In genomic region chr13:109622207-109622606, GRCm38 (mm10) we compare ENCODE assay signal across 17 mouse cellular contexts.
DNase-seq lines count a peak whose midpoint lies in the region; ATAC-seq and TF ChIP-seq lines count a peak whose summit lies in the region.
"Had no signal": no experiment of that assay in that cellular context is flagged by ENCODE, and none has a peak within 500 bp of the region (broad histone marks: within the 10 kb centered on the region; RNA-seq: fewer than 3 reads in every experiment).

No protein-coding gene starts in this region.

- no peak for DNase-seq in heart, adult 2 months
- DNase-seq in heart, postnatal 25 days (ENCODE audit: low spot score) = no peak
- no peak for DNase-seq in heart, adult 9 months (ENCODE audit: low spot score in 2 of 2)
- DNase-seq in liver, adult 2 months (ENCODE audit: extremely low read depth, low read depth, low spot score) = no peak
- no peak for DNase-seq in liver, embryonic 11.5 days (ENCODE audit: low spot score)
- no peak for DNase-seq in liver, embryonic 14.5 days (ENCODE audit: low read depth in 3 of 3, low spot score in 3 of 3)
- DNase-seq in retina, postnatal 1 day = no peak
- DNase-seq: adrenal gland, postnatal 25 days; cerebellum, adult 11-12 months; cerebellum, postnatal 36 days; kidney, adult 18-20 months; kidney, postnatal 14 days had no signal

- peak overlapping the region; percentile 44 for H3K4me2 ChIP-seq in heart, embryonic 16.5 days (ENCODE audit: low read depth, low read length)
- no peak overlapping the region for H3K4me2 ChIP-seq in liver, embryonic 11.5 days
- no peak overlapping the region for H3K4me2 ChIP-seq in liver, embryonic 14.5 days (ENCODE audit: low read depth)

- H3K27me3 ChIP-seq in heart, adult 2 months (ENCODE audit: control insufficient read depth, insufficient read depth, low read length) = no peaks in the 10 kb centered on the region
- H3K27me3 ChIP-seq in heart, embryonic 16.5 days (ENCODE audit: control insufficient read depth, insufficient read depth, low read length) = no peaks in the 10 kb centered on the region
- H3K27me3 ChIP-seq in liver, adult 2 months (ENCODE audit: control insufficient read depth, insufficient read depth, low read length) = no peaks in the 10 kb centered on the region
- H3K27me3 ChIP-seq in liver, embryonic 11.5 days (replicated peaks; ENCODE audit: control insufficient read depth, insufficient read depth, low read length) = no peaks in the 10 kb centered on the region
- H3K27me3 ChIP-seq in liver, embryonic 14.5 days (ENCODE audit: control insufficient read depth, insufficient read depth, low read length) = no peaks in the 10 kb centered on the region

- no peaks in the 10 kb centered on the region for H3K4me1 ChIP-seq in heart, adult 2 months (ENCODE audit: control insufficient read depth, insufficient read depth, low read length)
- peaks cover 16% of the 10 kb centered on the region for H3K4me1 ChIP-seq in heart, embryonic 16.5 days (ENCODE audit: control insufficient read depth, insufficient read depth, low read length)
- H3K4me1 ChIP-seq in liver, adult 2 months (ENCODE audit: control insufficient read depth, insufficient read depth, low read length) = no peaks in the 10 kb centered on the region
- 0 out of 2 replicates have a peak, but pooled peaks cover 3% of the 10 kb centered on the region for H3K4me1 ChIP-seq in liver, embryonic 11.5 days (replicated peaks; ENCODE audit: control insufficient read depth, insufficient read depth, low read length)
- peaks cover 0 to 6% of the 10 kb centered on the region in 2 experiments; a peak in 2 of 4 replicates for H3K4me1 ChIP-seq in liver, embryonic 14.5 days (replicated peaks; ENCODE audit: control insufficient read depth in 2 of 2, insufficient read depth in 2 of 2, low read length in 1 of 2)

- no peak for TF ChIP-seq EP300 in heart, adult 2 months (IDR thresholded peaks at IDR 0.05; ENCODE audit: insufficient read depth, low read depth, low read length)
- TF ChIP-seq EP300 in liver, embryonic 14.5 days (IDR thresholded peaks at IDR 0.05; ENCODE audit: low read depth) = no peak

- no peaks in the 10 kb centered on the region for H3K36me3 ChIP-seq in heart, adult 2 months (ENCODE audit: control insufficient read depth, insufficient read depth, low read length)
- H3K36me3 ChIP-seq in heart, embryonic 16.5 days (ENCODE audit: control insufficient read depth, insufficient read depth) = no peaks in the 10 kb centered on the region
- H3K36me3 ChIP-seq in liver, adult 2 months (ENCODE audit: control insufficient read depth, insufficient read depth, low read length) = no peaks in the 10 kb centered on the region
- H3K36me3 ChIP-seq in liver, embryonic 11.5 days (ENCODE audit: control insufficient read depth, insufficient read depth, low read length) = no peaks in the 10 kb centered on the region
- no peaks in the 10 kb centered on the region for H3K36me3 ChIP-seq in liver, embryonic 14.5 days (replicated peaks; ENCODE audit: control insufficient read depth, insufficient read depth, low read depth)
- H3K36me3 ChIP-seq: G1E; limb, embryonic 10.5 days had no signal

- TF ChIP-seq POLR2A in heart, adult 2 months (IDR thresholded peaks at IDR 0.05; ENCODE audit: insufficient read depth, low read depth, low read length) = no peak
- no peak for TF ChIP-seq POLR2A in liver, adult 2 months (IDR thresholded peaks at IDR 0.05; ENCODE audit: extremely low read depth, insufficient read depth, low read length)

- H3K27ac ChIP-seq in heart, adult 2 months = no peak overlapping the region
- peak overlapping the region; percentile 51 for H3K27ac ChIP-seq in heart, embryonic 16.5 days (ENCODE audit: low read length)
- H3K27ac ChIP-seq in liver, adult 2 months (replicated peaks; ENCODE audit: insufficient read depth, low read depth, low read length) = no peak overlapping the region
- H3K27ac ChIP-seq in liver, embryonic 11.5 days (ENCODE audit: low read depth, low read length) = no peak overlapping the region
- no peak overlapping the region for H3K27ac ChIP-seq in liver, embryonic 14.5 days
- H3K27ac ChIP-seq: limb, embryonic 10.5 days had no signal

- no peaks in the 10 kb centered on the region for H3K9me3 ChIP-seq in heart, embryonic 16.5 days (replicated peaks; ENCODE audit: control insufficient read depth, low read length)
- no peaks in the 10 kb centered on the region for H3K9me3 ChIP-seq in liver, embryonic 11.5 days (ENCODE audit: control insufficient read depth, low read length)
- no peaks in the 10 kb centered on the region for H3K9me3 ChIP-seq in liver, embryonic 14.5 days (ENCODE audit: control insufficient read depth, low read length)
- H3K9me3 ChIP-seq: G1E; limb, embryonic 10.5 days had no signal

- H3K4me3 ChIP-seq in heart, adult 2 months = no peak overlapping the region
- 0 out of 2 replicates have a peak overlapping the region, but pooled peaks have one; percentile 10 for H3K4me3 ChIP-seq in heart, embryonic 16.5 days (ENCODE audit: low read length)
- no peak overlapping the region for H3K4me3 ChIP-seq in liver, adult 2 months (ENCODE audit: insufficient read depth, low read depth, low read length)
- H3K4me3 ChIP-seq in liver, embryonic 11.5 days (ENCODE audit: low read depth, low read length) = no peak overlapping the region
- no peak overlapping the region for H3K4me3 ChIP-seq in liver, embryonic 14.5 days (ENCODE audit: insufficient read depth in 1 of 2, low read depth in 2 of 2, low read length in 2 of 2)
- H3K4me3 ChIP-seq: limb, embryonic 10.5 days had no signal

- no peak for ATAC-seq in heart, embryonic 16.5 days (replicated peaks; ENCODE audit: extremely low read depth, insufficient read depth, low FRiP score)
- ATAC-seq in liver, embryonic 11.5 days (replicated peaks; ENCODE audit: low FRiP score) = no peak
- ATAC-seq in liver, embryonic 14.5 days (ENCODE audit: insufficient read depth) = peak; percentile 37; the same call in 1 of the 2 replicates
- ATAC-seq: CD4-positive, CD25-positive, alpha-beta regulatory T cell, adult 4 months; hindbrain, embryonic 16.5 days had no signal

- TF ChIP-seq CTCF in heart, adult 2 months (IDR thresholded peaks at IDR 0.05) = peak; percentile 57
- TF ChIP-seq CTCF in liver, adult 2 months (IDR thresholded peaks at IDR 0.05; ENCODE audit: low read depth, low read length) = peak; percentile 30; the same call in 1 of the 2 replicates
- peak; percentile 49 for TF ChIP-seq CTCF in liver, embryonic 14.5 days (IDR thresholded peaks at IDR 0.05; ENCODE audit: low read depth)

- intact Hi-C loops in heart, adult 2 months (cut with DNase I) = no loop called here
- intact Hi-C loops in heart, postnatal 25 days (cut with DNase I) = loop anchor here (5.0 kb wide), 1 partner anchor 65 kb away; no protein-coding TSS in a partner anchor

- WGBS in heart, adult 2 months = 59% methylated on average over 5 of the region's 5 CpGs
- WGBS in heart, embryonic 16.5 days = 42% methylated on average over 5 of the region's 5 CpGs
- 65% methylated on average over 5 of the region's 5 CpGs for WGBS in liver, adult 2 months
- WGBS in liver, embryonic 11.5 days = 51% methylated on average over 5 of the region's 5 CpGs
- 43% methylated on average over 5 of the region's 5 CpGs for WGBS in liver, embryonic 14.5 days (ENCODE audit: insufficient replicate concordance)

- H3K9ac ChIP-seq in heart, adult 2 months (ENCODE audit: low read depth, low read length) = no peak overlapping the region
- H3K9ac ChIP-seq in heart, embryonic 16.5 days (ENCODE audit: low read length) = peak overlapping the region; percentile 38; the same call in 1 of the 2 replicates
- no peak overlapping the region for H3K9ac ChIP-seq in liver, adult 2 months (ENCODE audit: low read depth, low read length)
- no peak overlapping the region for H3K9ac ChIP-seq in liver, embryonic 11.5 days (ENCODE audit: low read depth, low read length)
- H3K9ac ChIP-seq in liver, embryonic 14.5 days (replicated peaks) = no peak overlapping the region

- no peaks in the 10 kb centered on the region for H3K79me2 ChIP-seq in heart, adult 2 months (replicated peaks; ENCODE audit: control insufficient read depth, insufficient read depth, low read length)
- peaks cover 4% of the 10 kb centered on the region; the same call in 1 of the 2 replicates for H3K79me2 ChIP-seq in liver, adult 2 months (ENCODE audit: control insufficient read depth, insufficient read depth, low read length)
